ENCODE assay signal across 15 mouse cellular contexts in genomic region chr17:12630976-12631730, GRCm38 (mm10). TPM values are rescaled to one million over a fixed set of nuclear protein-coding genes. Genes with fewer than 3 reads are reported as not detected.
A peak's percentile ranks its signal among the peaks of the same experiment; 100 is the strongest.
DNase-seq lines count a peak whose midpoint lies in the region; ATAC-seq and TF ChIP-seq lines count a peak whose summit lies in the region.
"Had no signal": no experiment of that assay in that cellular context is flagged by ENCODE, and none has a peak within 500 bp of the region (broad histone marks: within the 10 kb centered on the region; RNA-seq: fewer than 3 reads in every experiment).

No protein-coding gene starts in this region.

- H3K4me2 ChIP-seq in heart, embryonic 11.5 days = no peak overlapping the region
- H3K4me2 ChIP-seq in heart, embryonic 12.5 days = no peak overlapping the region
- H3K4me2 ChIP-seq in kidney, postnatal 0 days (ENCODE audit: low read length) = no peak overlapping the region
- H3K4me2 ChIP-seq in lung, postnatal 0 days (replicated peaks; ENCODE audit: low read depth, low read length) = no peak overlapping the region
- no peak overlapping the region for H3K4me2 ChIP-seq in forebrain, embryonic 16.5 days (ENCODE audit: low read length)
- H3K4me2 ChIP-seq: limb, embryonic 12.5 days had no signal

- no peaks in the 10 kb centered on the region for H3K27me3 ChIP-seq in heart, embryonic 11.5 days (ENCODE audit: control insufficient read depth, insufficient read depth, low read length)
- H3K27me3 ChIP-seq in heart, embryonic 12.5 days (replicated peaks) = 0 out of 2 replicates have a peak, but pooled peaks cover 8% of the 10 kb centered on the region
- H3K27me3 ChIP-seq in kidney, postnatal 0 days (ENCODE audit: insufficient read depth, low read length) = no peaks in the 10 kb centered on the region
- no peaks in the 10 kb centered on the region for H3K27me3 ChIP-seq in kidney, adult 2 months (replicated peaks; ENCODE audit: control insufficient read depth, insufficient read depth, low read length)
- H3K27me3 ChIP-seq in lung, postnatal 0 days (replicated peaks; ENCODE audit: insufficient read depth, low read length) = no peaks in the 10 kb centered on the region
- H3K27me3 ChIP-seq in forebrain, embryonic 16.5 days (replicated peaks; ENCODE audit: control insufficient read depth, insufficient read depth, low read length) = no peaks in the 10 kb centered on the region
- H3K27me3 ChIP-seq: limb, embryonic 12.5 days had no signal

- no peaks in the 10 kb centered on the region for H3K9me3 ChIP-seq in heart, embryonic 11.5 days (replicated peaks; ENCODE audit: control insufficient read depth, low read length)
- 0 out of 2 replicates have a peak, but pooled peaks cover under 1% of the 10 kb centered on the region for H3K9me3 ChIP-seq in heart, embryonic 12.5 days (replicated peaks)
- H3K9me3 ChIP-seq in kidney, postnatal 0 days (replicated peaks; ENCODE audit: low read length) = no peaks in the 10 kb centered on the region
- H3K9me3 ChIP-seq in lung, postnatal 0 days (ENCODE audit: low read length) = no peaks in the 10 kb centered on the region
- no peaks in the 10 kb centered on the region for H3K9me3 ChIP-seq in forebrain, embryonic 16.5 days (ENCODE audit: control insufficient read depth, low read length)

- H3K4me3 ChIP-seq in heart, embryonic 11.5 days (ENCODE audit: low read depth, low read length) = no peak overlapping the region
- H3K4me3 ChIP-seq in heart, embryonic 12.5 days = no peak overlapping the region
- no peak overlapping the region for H3K4me3 ChIP-seq in kidney, postnatal 0 days (replicated peaks; ENCODE audit: low read depth, low read length)
- no peak overlapping the region for H3K4me3 ChIP-seq in kidney, adult 2 months (ENCODE audit: insufficient read depth, low read depth, low read length)
- no peak overlapping the region for H3K4me3 ChIP-seq in lung, postnatal 0 days (ENCODE audit: low read depth, low read length)
- no peak overlapping the region for H3K4me3 ChIP-seq in forebrain, embryonic 16.5 days (replicated peaks; ENCODE audit: low read length)
- H3K4me3 ChIP-seq: erythroblast, embryonic 14.5 days; limb, embryonic 12.5 days had no signal

- H3K27ac ChIP-seq in heart, embryonic 11.5 days (ENCODE audit: low read depth, low read length) = no peak overlapping the region
- no peak overlapping the region for H3K27ac ChIP-seq in heart, embryonic 12.5 days (ENCODE audit: poor library complexity, severe bottlenecking)
- H3K27ac ChIP-seq in kidney, postnatal 0 days = 0 out of 2 replicates have a peak overlapping the region, but pooled peaks have one; percentile 25
- no peak overlapping the region for H3K27ac ChIP-seq in kidney, adult 2 months (ENCODE audit: insufficient read depth, low read depth, low read length)
- H3K27ac ChIP-seq in lung, postnatal 0 days (ENCODE audit: low read length) = peak overlapping the region; percentile 80
- no peak overlapping the region for H3K27ac ChIP-seq in forebrain, embryonic 16.5 days (ENCODE audit: low read length)
- H3K27ac ChIP-seq: limb, embryonic 12.5 days had no signal

- TF ChIP-seq CTCF in kidney, postnatal 0 days (IDR thresholded peaks at IDR 0.05; ENCODE audit: low read depth) = no peak
- TF ChIP-seq CTCF in kidney, adult 2 months (conservative IDR thresholded peaks at IDR 0.05; ENCODE audit: insufficient read depth, insufficient read length, low read depth, low read length) = no peak
- no peak for TF ChIP-seq CTCF in lung, postnatal 0 days (IDR thresholded peaks at IDR 0.05)

- no peak for TF ChIP-seq POLR2A in kidney, adult 2 months (IDR thresholded peaks at IDR 0.05; ENCODE audit: low read depth, low read length)

- WGBS in heart, embryonic 11.5 days (ENCODE audit: insufficient replicate concordance) = 31% methylated on average over 6 of the region's 6 CpGs
- whole genome bisulfite sequencing in heart, embryonic 12.5 days = 45% methylated on average over 6 of the region's 6 CpGs
- WGBS in kidney, postnatal 0 days = 28% methylated on average over 6 of the region's 6 CpGs
- 56% methylated on average over 6 of the region's 6 CpGs for WGBS in kidney, adult 2 months
- WGBS in lung, postnatal 0 days = 31% methylated on average over 6 of the region's 6 CpGs
- WGBS in forebrain, embryonic 16.5 days = 61% methylated on average over 6 of the region's 6 CpGs

- H3K9ac ChIP-seq in heart, embryonic 11.5 days (ENCODE audit: low read depth, low read length) = no peak overlapping the region
- no peak overlapping the region for H3K9ac ChIP-seq in heart, embryonic 12.5 days
- H3K9ac ChIP-seq in kidney, postnatal 0 days (ENCODE audit: low read depth, low read length) = no peak overlapping the region
- no peak overlapping the region for H3K9ac ChIP-seq in lung, postnatal 0 days (replicated peaks; ENCODE audit: low read depth)
- H3K9ac ChIP-seq in forebrain, embryonic 16.5 days (replicated peaks; ENCODE audit: low read depth, low read length) = no peak overlapping the region
- H3K9ac ChIP-seq: limb, embryonic 12.5 days had no signal

- H3K4me1 ChIP-seq in heart, embryonic 11.5 days (ENCODE audit: control insufficient read depth, insufficient read depth, low read length) = peaks cover 18% of the 10 kb centered on the region
- peaks cover 19% of the 10 kb centered on the region for H3K4me1 ChIP-seq in heart, embryonic 12.5 days (replicated peaks)
- 0 out of 2 replicates have a peak, but pooled peaks cover 4% of the 10 kb centered on the region for H3K4me1 ChIP-seq in kidney, postnatal 0 days (replicated peaks; ENCODE audit: insufficient read depth, low read length)
- no peaks in the 10 kb centered on the region for H3K4me1 ChIP-seq in kidney, adult 2 months (ENCODE audit: control insufficient read depth, insufficient read depth, low read length)
- H3K4me1 ChIP-seq in lung, postnatal 0 days (ENCODE audit: insufficient read depth, low read depth, low read length) = peaks cover 2% of the 10 kb centered on the region; the same call in 1 of the 2 replicates
- H3K4me1 ChIP-seq in forebrain, embryonic 16.5 days (replicated peaks; ENCODE audit: control insufficient read depth, insufficient read depth, low read length) = no peaks in the 10 kb centered on the region; the same call in 1 of the 2 replicates

- no peak for DNase-seq in kidney, postnatal 0 days (ENCODE audit: low spot score)
- DNase-seq in kidney, adult 2 months = no peak
- DNase-seq in embryo, embryonic 10.5 days (ENCODE audit: low spot score) = peak; percentile 76
- DNase-seq in lung, postnatal 0 days (ENCODE audit: low spot score) = peak; percentile 86
- no peak for DNase-seq in ovary, adult 18-20 months (ENCODE audit: low spot score)
- DNase-seq: cerebellum, postnatal 36 days; layer of hippocampus, postnatal 36 days; thymus, postnatal 14 days had no signal

- H3K36me3 ChIP-seq in heart, embryonic 11.5 days (ENCODE audit: control insufficient read depth, insufficient read depth, low read length) = no peaks in the 10 kb centered on the region
- no peaks in the 10 kb centered on the region for H3K36me3 ChIP-seq in heart, embryonic 12.5 days
- no peaks in the 10 kb centered on the region for H3K36me3 ChIP-seq in kidney, postnatal 0 days (ENCODE audit: insufficient read depth, low read length)
- no peaks in the 10 kb centered on the region for H3K36me3 ChIP-seq in kidney, adult 2 months (ENCODE audit: control insufficient read depth, insufficient read depth, low read length)
- no peaks in the 10 kb centered on the region for H3K36me3 ChIP-seq in lung, postnatal 0 days (ENCODE audit: insufficient read depth, low read length)
- H3K36me3 ChIP-seq in forebrain, embryonic 16.5 days (ENCODE audit: control insufficient read depth, insufficient read depth) = no peaks in the 10 kb centered on the region
- H3K36me3 ChIP-seq: limb, embryonic 12.5 days had no signal

- peak; percentile 44; the same call in 1 of the 2 replicates for TF ChIP-seq EP300 in lung, postnatal 0 days (IDR thresholded peaks at IDR 0.05)

- ATAC-seq in heart, embryonic 11.5 days (replicated peaks; ENCODE audit: insufficient number of reproducible peaks, low FRiP score, low TSS enrichment) = peak; percentile 7; the same call in 1 of the 2 replicates
- ATAC-seq in heart, embryonic 12.5 days (ENCODE audit: insufficient number of reproducible peaks, low FRiP score) = no peak
- ATAC-seq in kidney, postnatal 0 days (replicated peaks; ENCODE audit: low FRiP score, low read depth) = no peak
- ATAC-seq in lung, postnatal 0 days = peak; percentile 70
- ATAC-seq in forebrain, embryonic 16.5 days = no peak
- ATAC-seq: inflammation-experienced regulatory T-cells, adult 6 months had no signal

RNA-seq across cellular contexts. Expression of gene Slc22a1, which starts 44.5 kb away (rescaled TPM):
- 0.82 and 2.1 TPM in 2 replicates for polyA plus RNA-seq in heart, embryonic 11.5 days (2014; fragmentation: Nextera tagmentation; extraction: Ambion mirVana)
- polyA plus RNA-seq in heart, embryonic 12.5 days (2016; fragmentation: Nextera tagmentation; extraction: Ambion mirVana) = 4.0 and 4.7 TPM in 2 replicates
- polyA plus RNA-seq in kidney, postnatal 0 days (2015; fragmentation: Nextera tagmentation; extraction: Ambion mirVana) = 57.4 and 70.3 TPM in 2 replicates
- 468 and 516 TPM in 2 replicates for polyA plus RNA-seq in kidney, adult 2 months (2012; rRNA removed)
- 1.6 and 3.2 TPM in 2 replicates for polyA plus RNA-seq in lung, postnatal 0 days (2015; fragmentation: Nextera tagmentation; extraction: Ambion mirVana)
- polyA plus RNA-seq in forebrain, embryonic 16.5 days (2015; fragmentation: Nextera tagmentation; extraction: Ambion mirVana) = not detected in 2 replicates
- polyA plus RNA-seq: erythroblast, embryonic 14.5 days; limb, embryonic 12.5 days had no signal

RNA-seq across cellular contexts. Expression of gene Slc22a2, which starts 47.2 kb away (rescaled TPM):
- not detected in 2 replicates for polyA plus RNA-seq in heart, embryonic 11.5 days (2014; fragmentation: Nextera tagmentation; extraction: Ambion mirVana)
- polyA plus RNA-seq in heart, embryonic 12.5 days (2016; fragmentation: Nextera tagmentation; extraction: Ambion mirVana) = not detected in 2 replicates
- 55.6 and 65.6 TPM in 2 replicates for polyA plus RNA-seq in kidney, postnatal 0 days (2015; fragmentation: Nextera tagmentation; extraction: Ambion mirVana)
- 190 and 199 TPM in 2 replicates for polyA plus RNA-seq in kidney, adult 2 months (2012; rRNA removed)
- 0.10 TPM in 1 of 2 replicates, not detected in the other for polyA plus RNA-seq in lung, postnatal 0 days (2015; fragmentation: Nextera tagmentation; extraction: Ambion mirVana)
- 1.7 and 1.8 TPM in 2 replicates for polyA plus RNA-seq in forebrain, embryonic 16.5 days (2015; fragmentation: Nextera tagmentation; extraction: Ambion mirVana)
- polyA plus RNA-seq: erythroblast, embryonic 14.5 days; limb, embryonic 12.5 days; stomach, embryonic 14.5 days had no signal

Comparison
In these comparisons a context has a peak if more than half of its experiments do, and no peak if none do; other contexts are left out.
1. ATAC-seq: peak in heart, embryonic 11.5 days (single experiment) and lung, postnatal 0 days (single experiment); none in heart, embryonic 12.5 days (single experiment), kidney, postnatal 0 days (single experiment) and forebrain, embryonic 16.5 days (single experiment).
2. H3K27ac ChIP-seq: peak in kidney, postnatal 0 days (single experiment) and lung, postnatal 0 days (single experiment); none in heart, embryonic 11.5 days (single experiment), heart, embryonic 12.5 days (single experiment), kidney, adult 2 months (single experiment) and forebrain, embryonic 16.5 days (single experiment).
3. DNase-seq: peak in embryo, embryonic 10.5 days (single experiment) and lung, postnatal 0 days (single experiment); none in kidney, postnatal 0 days (single experiment), kidney, adult 2 months (single experiment) and ovary, adult 18-20 months (single experiment).
4. RNA of gene Slc22a1, which starts 44.5 kb away (polyA plus RNA-seq): 468 to 516 TPM in kidney, adult 2 months and 57.4 to 70.3 TPM in kidney, postnatal 0 days; 4.0 to 4.7 TPM in heart, embryonic 12.5 days, 0.82 to 2.1 TPM in heart, embryonic 11.5 days, 1.6 to 3.2 TPM in lung, postnatal 0 days and not detected in forebrain, embryonic 16.5 days; every median in the first group is over 10 times any median in the second.
5. RNA of gene Slc22a2, which starts 47.2 kb away (polyA plus RNA-seq): 190 to 199 TPM in kidney, adult 2 months and 55.6 to 65.6 TPM in kidney, postnatal 0 days; 1.7 to 1.8 TPM in forebrain, embryonic 16.5 days, 0.10 TPM in lung, postnatal 0 days, not detected in heart, embryonic 11.5 days and not detected in heart, embryonic 12.5 days; every median in the first group is over 10 times any median in the second.